Mouse (Mus musculus): ENCODE measurements around the gene Gid4.

DNA sequence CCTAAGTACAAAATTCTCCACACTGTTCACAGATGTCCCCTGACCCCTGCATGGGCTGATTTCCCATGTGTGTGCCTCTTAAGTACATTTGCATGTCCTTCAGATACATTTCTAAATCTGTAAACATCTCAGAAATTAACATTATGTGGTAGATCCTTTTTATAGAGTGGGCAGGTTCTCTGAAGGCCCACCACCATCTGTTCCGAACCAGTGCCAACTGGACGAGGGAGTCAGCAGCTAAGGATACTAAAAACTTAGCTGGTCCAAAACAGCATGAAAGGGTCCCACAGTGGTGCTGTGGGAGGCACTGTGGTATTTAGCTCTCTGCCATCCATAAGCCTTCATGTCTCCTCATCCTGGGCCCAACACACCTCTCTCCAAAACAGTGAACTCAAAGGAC is 19.8 kb upstream of the Gid4 start:
- no peak for TF ChIP-seq CTCF (conservative IDR thresholded peaks at IDR 0.05; ENCODE audit: low read length)
- TF ChIP-seq POU5F1 (IDR thresholded peaks at IDR 0.05; ENCODE audit: borderline replicate concordance, low read length), result no peak
- no peak for TF ChIP-seq NANOG (IDR thresholded peaks at IDR 0.05; ENCODE audit: borderline replicate concordance, low read length)
